Mouse (Mus musculus) heart, adult 11 months (tissue): ENCODE measurements around the gene Mageb5.
"Not testable (repeated sequence)": the region's sequence is repeated elsewhere in the genome, so short reads cannot be mapped to it uniquely, and the experiment has no call there.

Experiments used
- DNase-seq: peaks from one replicate; pipeline ENCODE4 v3.0.0; 2022

Mageb5 gene

DNA sequence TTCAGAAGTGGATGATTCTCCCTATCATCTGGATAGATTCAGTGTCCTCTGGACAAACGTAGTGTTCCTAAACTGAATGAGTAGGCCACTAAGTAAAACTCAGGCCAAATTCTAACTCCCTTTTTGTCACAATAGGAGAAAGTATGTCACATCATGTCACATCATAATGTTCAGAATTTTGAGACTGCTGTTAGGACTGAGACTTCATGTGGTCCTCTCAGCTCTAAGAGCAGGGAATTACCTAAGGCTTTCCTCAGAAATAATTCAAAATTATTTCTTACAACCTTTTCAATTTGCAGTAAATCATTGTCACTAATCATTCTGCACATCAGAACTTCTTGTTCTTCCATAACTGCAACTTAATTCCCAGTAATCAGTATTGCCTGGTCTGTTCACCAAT is at the start of gene Mageb5:
TSS of gene Mageb5 (minus strand) at position 101 of the 400 bp plus-strand sequence.
- DNase-seq = not testable (repeated sequence)

- DNase-seq = not testable (repeated sequence)
Measured at GRCm38 (mm10) chrX:91759591-91760226, 23.1 kb downstream of the Mageb5 start.
